Mouse (Mus musculus): ENCODE measurements around the gene Mfsd4b4.
"Not testable (repeated sequence)": the region's sequence is repeated elsewhere in the genome, so short reads cannot be mapped to it uniquely, and the experiment has no call there.

Gene Mfsd4b4

DNA sequence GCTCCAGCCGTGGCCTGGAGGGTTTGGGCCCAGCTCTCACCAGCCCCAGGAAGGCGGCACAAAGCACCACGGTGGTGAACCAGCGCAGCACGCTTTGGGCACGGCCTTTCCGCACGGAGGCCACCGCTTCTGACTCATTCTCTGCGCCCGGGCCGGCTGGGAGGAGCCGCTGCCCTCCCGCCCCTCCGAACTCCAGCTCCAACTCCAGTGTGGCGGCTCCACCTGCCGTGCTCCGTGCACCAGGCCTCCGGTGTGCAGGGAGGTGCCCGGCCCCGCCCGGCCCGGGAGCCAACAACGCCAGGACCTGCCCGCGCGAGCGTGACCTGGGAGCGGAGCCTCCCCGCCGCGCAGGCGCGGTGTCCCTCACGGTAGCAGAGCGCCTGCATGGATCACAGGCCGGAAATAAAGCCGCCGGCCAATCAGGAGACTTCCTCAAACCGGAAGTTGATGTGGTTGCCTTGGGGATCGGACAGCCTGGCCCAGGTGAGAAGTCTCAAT is at the start of gene Mfsd4b4:
TSS of gene Mfsd4b4 (minus strand) at position 365 of the 498 bp plus-strand sequence.
- DNase-seq (ENCODE audit: low spot score), result peak; percentile 59

DNA sequence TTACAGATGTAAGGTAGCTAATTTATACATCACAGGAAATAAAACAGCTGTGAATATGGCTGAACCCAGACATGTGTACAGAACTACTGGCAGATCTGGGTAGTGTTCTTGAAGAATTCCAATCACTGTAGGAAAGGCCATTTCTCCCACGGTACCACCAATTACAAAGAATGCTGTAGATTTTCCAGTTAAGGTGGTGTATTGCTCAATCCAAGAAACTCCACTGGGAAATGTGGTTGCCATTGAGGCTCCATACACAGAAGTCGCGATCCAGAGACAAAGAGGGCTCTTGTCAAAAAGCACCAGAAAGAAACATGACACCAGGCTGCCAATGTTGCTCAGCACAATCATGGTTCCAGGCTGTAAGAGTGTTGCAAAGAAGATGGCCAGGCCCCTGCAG is 48.2 kb upstream of the Mfsd4b4 start:
- DNase-seq (ENCODE audit: low spot score), result not testable (repeated sequence)

DNA sequence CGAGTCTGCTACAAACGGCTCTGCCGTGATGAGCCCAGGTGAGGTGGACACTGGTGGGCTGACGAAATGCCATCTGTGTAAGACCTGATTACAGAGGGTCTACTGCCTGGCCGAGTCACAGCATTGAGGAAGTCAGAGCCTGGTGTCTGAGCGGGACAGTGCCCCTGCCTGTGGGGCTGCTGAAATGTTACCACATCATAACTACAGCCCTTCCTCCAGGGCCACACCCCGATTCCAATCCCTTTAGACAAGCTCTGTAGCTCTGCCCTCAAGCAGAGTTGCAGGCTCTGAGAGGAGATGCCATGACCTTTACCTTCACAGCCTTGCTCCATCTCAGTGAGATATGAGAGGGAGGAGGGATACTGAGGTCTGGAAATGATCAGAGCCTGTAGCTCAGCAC is 37.5 kb upstream of the Mfsd4b4 start:
- DNase-seq (ENCODE audit: low spot score), result no peak

DNA sequence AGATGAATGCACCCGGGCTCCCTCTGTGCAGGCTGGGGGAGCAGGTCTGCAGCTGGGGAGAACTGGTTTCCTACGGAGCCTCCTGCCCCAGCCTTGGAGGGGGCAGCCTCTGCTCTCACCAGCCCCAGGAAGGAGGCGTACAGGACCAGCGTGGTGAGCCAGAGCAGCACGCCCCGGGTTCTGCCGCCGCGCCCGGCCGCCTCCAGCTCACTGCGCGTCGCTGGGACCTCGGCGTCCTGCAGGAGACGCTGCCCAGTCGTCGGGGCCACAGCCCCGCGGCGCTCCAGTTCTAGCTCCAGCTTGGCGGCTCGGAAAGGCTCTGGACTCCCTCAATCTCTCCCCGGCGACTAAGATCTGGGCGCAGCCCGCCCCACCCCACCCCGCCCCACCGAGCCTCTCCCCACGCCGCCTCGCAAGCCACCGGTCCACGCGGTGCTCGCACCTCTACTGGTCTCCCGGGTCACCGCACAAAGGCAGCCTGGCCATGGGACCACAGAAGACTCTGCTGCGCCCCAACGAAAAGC is 27.6 kb upstream of the Mfsd4b4 start, which contains the start of gene Mfsd4b2:
TSS of gene Mfsd4b2 (minus strand) at position 308 of the 524 bp plus-strand sequence.
- no peak for DNase-seq (ENCODE audit: low spot score)

DNA sequence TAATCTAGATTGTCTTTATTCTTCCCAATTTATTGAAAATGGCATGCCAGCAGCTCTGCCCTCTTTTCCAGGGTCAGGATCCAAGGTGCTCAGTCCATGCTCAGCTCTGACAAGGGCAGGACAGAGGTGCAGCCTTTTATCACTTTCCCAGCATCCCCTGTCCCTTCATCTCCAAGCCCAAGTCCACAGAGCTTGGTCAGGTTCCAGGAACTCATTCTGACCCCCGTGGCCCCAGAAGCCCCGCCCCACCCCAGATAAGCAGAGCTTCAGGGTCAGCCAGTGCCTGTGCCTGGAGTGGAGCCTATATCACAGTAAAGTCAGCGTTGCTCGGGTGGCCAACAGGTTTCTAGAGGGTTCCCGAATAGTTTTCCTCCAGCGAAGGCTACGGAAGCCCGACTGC is 25.5 kb upstream of the Mfsd4b4 start:
- DNase-seq (ENCODE audit: low spot score), result not testable (repeated sequence)

DNA sequence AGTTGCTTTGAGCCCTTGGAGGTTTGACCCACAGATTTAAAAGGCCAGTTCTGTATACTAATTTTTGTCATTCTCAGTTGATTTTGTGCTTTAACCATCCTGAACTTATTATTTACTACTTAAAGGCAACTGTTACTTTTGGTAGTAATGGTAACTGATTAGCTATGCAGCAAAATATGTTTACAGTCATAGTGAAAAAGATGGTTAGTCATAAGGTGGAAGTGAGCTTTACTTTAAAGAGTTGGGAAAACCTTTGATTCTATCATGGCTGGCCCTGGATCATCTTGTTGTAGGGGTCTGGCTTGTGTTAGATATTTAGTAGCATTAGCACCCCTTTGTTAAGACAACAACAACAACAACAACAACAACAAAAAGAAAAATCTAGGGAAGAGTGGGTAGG is 13.6 kb upstream of the Mfsd4b4 start:
- no peak for DNase-seq (ENCODE audit: low spot score)

DNA sequence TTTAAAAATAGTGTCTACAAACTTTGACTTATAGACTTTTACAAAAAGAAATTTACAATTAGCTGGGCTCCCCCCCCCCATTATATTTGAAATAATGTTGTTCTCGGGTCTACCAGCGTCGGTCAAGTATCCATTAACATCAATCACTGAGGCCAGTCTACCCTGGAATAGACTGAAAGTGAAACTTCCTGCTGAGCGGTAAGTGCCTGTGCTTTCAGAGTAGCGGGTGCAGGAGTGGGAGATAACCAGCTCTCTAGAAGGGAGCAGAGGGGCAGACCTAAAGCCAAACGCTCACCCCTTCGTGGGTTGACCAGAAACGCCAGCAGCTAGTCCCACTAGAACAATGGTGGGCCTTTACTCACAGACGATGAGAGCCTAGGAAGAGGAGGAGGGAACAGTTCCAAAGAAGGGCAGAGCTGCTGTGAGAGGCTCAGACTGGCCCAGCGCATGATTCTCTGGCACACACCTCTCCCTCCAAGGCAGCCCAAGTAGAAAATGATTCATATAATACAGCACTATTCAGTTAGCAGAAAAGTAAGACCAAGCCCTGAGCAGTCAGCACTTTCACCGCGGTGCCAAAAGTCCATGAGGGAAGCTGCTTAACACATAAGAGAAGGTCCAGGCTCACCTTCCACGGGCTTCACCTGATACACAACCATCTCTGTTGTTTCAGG is 9.9 kb upstream of the Mfsd4b4 start:
- no peak for DNase-seq (ENCODE audit: low spot score)

DNA sequence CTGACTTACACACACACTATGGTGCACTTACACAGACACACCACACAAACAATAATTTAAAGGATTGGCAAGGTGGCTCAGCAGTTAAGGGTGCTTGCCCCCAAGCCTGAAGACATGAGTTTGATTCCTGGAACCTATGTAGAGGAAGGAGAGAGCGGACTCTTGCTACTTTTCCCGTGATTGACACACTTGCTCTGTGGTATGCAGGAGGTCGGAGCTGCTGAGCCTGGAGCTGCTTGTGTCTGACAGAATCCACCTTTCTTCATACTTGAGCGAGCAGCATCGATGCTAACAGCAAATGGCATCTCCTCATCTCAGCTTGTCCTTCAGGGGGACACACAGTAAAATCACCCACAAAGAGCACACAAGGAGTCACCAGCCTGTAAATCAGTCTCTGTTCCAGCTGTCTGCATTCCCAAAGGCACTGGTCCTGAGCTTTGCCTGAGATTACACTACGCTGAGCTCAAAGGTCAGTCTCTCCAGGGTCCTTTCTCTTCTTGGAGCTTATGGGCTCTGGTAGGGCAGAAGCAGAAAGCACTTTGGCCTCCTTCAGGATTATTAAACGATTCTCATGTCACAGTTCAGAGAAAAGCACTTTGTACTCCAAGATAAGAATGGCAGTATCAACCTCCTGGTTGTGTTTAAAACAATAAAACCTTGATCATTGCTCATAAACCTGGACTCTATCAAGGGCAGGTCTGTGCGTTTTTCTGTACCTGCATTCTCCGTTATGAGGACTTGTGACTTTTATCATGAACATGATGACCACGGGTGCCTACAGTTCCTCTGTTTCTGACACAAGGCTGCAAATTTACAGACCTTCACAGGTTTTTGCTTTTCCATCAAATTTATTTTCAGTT is 8.0 kb upstream of the Mfsd4b4 start:
- no peak for DNase-seq (ENCODE audit: low spot score)

DNA sequence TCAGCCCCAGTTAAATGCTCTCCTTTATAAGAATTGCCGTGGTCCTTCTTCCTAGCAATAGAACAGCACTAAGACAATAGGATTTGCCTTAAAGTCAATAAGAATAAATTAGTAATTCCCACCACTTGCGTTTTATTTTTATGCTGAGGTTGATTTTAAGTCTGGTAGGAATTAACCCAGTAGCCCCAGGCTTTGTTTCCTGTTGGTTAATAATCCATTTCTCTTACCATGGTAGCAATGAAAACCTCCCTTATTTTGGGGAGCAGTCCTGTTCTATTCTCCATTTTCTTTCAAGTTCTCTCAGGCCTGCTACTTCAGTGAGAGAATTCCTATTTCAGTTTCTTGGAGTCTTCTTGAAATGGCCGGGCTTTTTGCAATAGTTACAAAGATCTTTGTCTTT is 5.2 kb upstream of the Mfsd4b4 start:
- DNase-seq (ENCODE audit: low spot score), result no peak

DNA sequence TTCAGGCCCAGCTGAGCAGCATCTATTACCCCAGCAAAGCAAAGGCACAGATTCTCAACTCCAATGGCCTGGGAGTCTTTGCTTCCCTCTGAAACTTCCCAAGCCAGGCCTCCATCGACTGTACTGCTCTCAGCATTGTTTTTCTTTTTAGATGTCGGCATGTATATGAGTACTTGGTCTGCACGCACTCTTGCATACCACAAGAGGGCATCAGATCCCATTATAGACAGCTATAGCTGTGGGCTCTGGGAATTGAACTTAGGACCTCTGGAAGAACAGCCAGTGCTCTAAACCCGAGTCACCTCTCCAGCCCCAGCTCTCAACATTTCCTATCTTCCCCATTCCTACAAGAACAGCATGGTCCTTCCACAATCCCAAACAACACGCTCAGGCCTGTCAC is 2.5 kb downstream of the Mfsd4b4 start:
- DNase-seq (ENCODE audit: low spot score), result no peak

DNA sequence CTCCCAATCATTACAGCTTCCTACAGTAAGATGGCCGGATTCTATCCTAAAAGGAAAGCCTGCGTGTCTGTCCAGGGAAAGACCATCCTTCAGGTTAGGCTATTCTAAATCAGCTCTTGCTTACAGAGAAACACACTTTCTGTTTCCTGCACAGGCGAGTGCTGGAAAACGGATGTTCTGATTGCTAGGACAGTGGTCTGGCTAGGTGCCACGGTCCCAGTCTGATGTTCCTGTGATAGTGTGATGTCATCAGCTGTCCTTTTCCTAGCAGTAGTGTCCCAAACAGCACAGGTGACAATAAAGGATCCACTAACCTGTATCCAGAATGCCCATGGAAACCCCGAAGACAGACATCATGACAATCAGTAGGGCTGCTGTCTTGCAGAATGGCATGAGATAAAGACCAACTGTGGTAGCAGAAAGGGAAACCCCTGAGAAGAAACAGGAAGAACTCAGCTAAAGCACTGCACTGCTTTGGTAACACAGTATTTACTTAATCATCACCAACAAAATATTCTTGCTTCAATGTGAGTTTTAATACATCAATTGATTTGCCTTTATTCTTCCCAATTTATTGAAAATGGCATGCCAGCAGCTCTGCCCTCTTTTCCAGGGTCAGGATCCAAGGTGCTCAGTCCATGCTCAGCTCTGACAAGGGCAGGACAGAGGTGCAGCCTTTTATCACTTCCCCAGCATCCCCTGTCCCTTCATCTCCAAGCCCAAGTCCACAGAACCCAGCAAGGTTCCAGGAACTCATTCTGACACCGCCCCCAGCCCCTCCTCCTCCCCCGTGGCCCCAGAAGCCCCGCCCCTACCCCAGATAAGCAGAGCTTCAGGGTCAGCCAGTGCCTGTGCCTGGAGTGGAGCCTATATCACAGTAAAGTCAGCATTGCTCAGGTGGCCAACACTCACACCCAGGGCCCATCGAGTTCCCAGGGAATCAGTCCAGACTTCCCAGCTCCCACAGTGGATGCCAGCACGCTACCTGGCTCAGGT is 5.0 kb downstream of the Mfsd4b4 start:
- DNase-seq (ENCODE audit: low spot score), result no peak

DNA sequence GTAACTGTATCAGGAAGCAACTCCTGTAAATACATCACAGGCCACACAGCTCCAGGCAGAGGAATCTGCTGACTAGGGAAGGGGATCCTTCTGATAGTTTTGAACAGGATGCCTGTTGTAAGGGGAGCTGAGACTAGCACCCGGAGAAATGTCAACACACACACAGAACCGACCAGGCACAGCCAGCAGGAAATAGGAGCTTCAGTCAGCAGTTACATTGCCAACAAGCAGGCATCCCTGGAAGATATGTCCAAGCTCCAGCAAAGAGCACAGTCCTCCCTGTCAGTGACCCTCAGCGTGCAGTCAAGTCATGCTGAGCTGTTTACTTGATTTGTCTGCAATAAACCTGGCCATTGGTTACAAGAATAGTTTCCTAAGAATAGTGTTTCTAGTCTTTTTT is 10.4 kb downstream of the Mfsd4b4 start:
- DNase-seq (ENCODE audit: low spot score), result no peak

DNA sequence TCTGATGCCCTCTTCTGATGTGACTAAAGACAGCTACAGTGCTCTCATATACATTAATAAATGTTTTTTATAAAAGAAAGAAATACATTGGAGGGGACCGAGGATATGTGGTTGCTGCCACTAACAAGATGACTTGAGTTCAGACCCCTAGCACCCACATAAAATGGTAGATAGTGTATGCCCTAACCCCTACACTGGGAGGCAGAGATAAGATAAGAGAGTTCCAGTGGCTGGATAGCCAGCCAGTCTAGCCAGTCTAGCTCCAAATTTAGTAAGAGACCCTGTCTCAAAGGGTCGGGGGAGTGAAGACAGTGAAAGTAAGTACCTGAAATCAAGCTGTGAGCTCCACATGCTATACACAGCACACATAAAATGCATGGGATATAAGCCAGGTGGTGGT is 33.5 kb downstream of the Mfsd4b4 start:
- DNase-seq (ENCODE audit: low spot score), result no peak

DNA sequence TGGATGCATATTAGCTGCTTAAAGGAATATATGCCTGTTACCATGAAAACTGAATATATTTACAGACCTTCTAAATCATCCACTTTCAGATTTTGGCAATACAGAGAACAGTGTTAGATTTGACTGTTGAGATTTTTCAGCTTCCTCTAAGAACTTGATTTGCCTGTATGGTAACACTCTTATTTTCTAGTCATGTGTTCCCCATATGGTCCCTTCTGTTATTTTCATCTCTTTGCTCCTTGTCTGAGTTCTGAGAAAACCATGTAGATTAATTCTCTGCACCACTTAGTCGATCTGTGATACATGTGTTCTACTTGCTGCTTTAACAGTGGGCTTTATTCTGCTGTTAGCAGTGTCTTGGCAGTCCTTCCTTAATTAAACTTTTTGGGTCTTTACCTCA is 56.4 kb downstream of the Mfsd4b4 start:
- DNase-seq (ENCODE audit: low spot score), result no peak

Data from layer of hippocampus, adult 9-10 months (tissue).